20 mouse cellular contexts compared by ENCODE assay signal in genomic region chr6:24610358-24610757, GRCm38 (mm10). TPM values are rescaled to one million over a fixed set of nuclear protein-coding genes. Genes with fewer than 3 reads are reported as not detected.
"Had no signal": no experiment of that assay in that cellular context is flagged by ENCODE, and none has a peak within 500 bp of the region (broad histone marks: within the 10 kb centered on the region; RNA-seq: fewer than 3 reads in every experiment).

No protein-coding gene starts in this region.

- H3K9ac ChIP-seq: lung, embryonic 14.5 days; midbrain, embryonic 13.5 days; midbrain, embryonic 15.5 days; neural tube, embryonic 12.5 days had no signal

- H3K4me3 ChIP-seq: megakaryocyte, embryonic 14.5 days; midbrain, embryonic 13.5 days; midbrain, embryonic 15.5 days; neural tube, embryonic 12.5 days had no signal

- H3K27me3 ChIP-seq: megakaryocyte, embryonic 14.5 days; midbrain, embryonic 13.5 days; midbrain, embryonic 15.5 days; neural tube, embryonic 12.5 days had no signal

- H3K4me1 ChIP-seq: megakaryocyte, embryonic 14.5 days; midbrain, embryonic 13.5 days; midbrain, embryonic 15.5 days; neural tube, embryonic 12.5 days had no signal

- H3K27ac ChIP-seq: midbrain, embryonic 13.5 days; midbrain, embryonic 15.5 days; neural tube, embryonic 12.5 days had no signal

- DNase-seq: lung, adult 18-20 months; lung, embryonic 14.5 days; lung, postnatal 10 days; lung, postnatal 4 days; right cerebral cortex, postnatal 14 days; spleen, adult 18-20 months; thymus, adult 18-20 months; thymus, postnatal 14 days; thymus, postnatal 36 days had no signal

- ATAC-seq: midbrain, embryonic 13.5 days; midbrain, embryonic 15.5 days had no signal

RNA-seq across cellular contexts. Expression of gene Lmod2, which starts 12.8 kb away (rescaled TPM):
- total RNA-seq: midbrain, postnatal 0 days; monocyte, adult 5-6 weeks; neutrophil, adult 5-6 weeks had no signal
- polyA plus RNA-seq: midbrain, embryonic 11.5 days; midbrain, embryonic 13.5 days; midbrain, embryonic 15.5 days; midbrain, postnatal 0 days; neural tube, embryonic 12.5 days; neural tube, embryonic 14.5 days; small intestine, adult 2 months; stomach, embryonic 14.5 days had no signal
